Mouse (Mus musculus) skeletal muscle tissue, adult 2 months (tissue): ENCODE measurements around the gene Kif3c.

Experiments
- DNase-seq: peaks from one replicate; pipeline ENCODE4 v3.0.0-alpha.2; 2012; ENCODE audit warnings: low read depth, low spot score

The Kif3c gene

DNA sequence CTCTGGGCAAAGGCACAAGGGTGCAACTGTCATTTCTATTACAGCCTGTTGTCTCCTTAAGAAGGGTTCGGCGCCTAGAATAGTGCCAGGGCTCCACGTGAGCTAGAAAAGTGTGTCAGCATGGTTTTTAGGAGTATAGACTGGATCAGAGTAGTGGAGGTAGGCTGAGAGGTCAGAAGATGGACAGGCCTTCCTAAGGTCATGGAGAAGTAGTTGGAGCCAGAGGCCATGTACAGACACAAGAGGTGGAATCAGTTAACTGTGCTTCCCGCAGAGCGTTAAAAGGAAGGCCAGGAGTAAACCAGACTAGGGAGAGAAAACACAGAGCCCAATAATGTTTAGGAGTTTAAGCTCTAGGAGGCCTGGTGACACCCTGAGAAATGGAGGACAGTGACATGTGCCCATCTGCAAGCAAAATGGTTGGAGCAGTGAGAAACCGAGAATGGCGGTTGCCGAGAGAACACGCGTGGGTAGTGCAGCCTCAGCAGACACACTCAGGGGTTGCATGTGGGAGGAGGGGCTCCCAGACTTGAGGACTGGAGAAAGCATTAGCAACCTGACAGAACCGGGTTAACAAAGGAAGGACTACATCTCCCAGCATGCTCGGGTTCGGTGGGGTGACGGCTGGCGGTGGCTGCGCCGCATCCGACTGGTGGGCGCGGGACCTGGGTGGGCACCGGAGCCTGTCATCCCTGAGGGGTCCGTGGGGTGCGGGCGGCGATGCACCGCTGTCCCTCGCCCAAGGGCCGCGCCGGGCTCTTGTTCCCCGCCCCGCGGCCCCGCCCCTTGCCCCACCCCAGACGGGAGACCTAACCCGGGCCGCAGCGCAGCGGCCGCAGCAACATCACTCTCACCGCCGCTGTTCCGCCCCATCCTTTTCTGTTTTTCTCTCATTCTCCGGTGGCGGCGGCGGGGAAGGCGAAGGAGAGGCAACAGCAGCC, at the start of gene Kif3c:
Gene Kif3c (plus strand): TSS at position 625 of the 941 bp plus-strand sequence.
- DNase-seq = no peak

DNA sequence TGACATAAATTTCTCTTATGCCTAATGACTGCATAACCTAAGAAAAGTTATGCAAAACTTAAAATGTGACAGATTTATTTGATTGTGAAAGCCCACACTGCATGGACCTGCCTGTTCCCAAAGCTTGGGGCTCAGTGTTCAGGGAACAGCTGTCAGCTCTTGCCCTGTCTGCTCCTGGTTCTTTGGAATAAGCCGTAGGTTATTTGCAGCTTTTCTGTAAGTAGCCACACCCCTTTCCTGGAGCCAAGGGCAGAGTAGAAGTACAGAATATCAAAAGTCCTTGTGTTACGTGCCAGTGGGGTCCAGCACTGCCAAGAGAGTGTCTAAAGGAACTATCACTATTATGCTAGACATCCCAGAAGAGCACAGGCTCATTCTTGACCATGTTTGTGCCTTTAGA, 48.8 kb upstream of the Kif3c start:
- peak; percentile 89 for DNase-seq

DNA sequence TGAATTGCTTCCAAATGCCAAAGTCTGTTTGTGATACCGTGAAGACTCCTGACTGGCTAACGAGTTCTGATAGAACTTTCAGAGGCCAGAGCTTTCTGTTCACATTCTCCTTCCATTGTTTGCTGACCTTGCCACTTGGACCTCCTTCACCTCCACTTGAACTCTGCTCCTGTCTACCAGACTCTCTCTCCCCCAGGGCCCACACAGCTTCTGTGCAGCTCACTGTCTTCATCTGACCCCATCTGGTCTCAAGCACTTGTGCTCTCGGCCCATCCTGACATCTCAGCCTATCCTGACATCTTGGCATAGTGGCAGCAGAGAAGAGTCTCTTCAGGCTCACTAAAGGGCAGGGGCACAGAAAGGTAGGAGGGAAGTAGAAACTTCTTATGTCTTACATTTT, 48.0 kb upstream of the Kif3c start:
- DNase-seq = no peak

DNA sequence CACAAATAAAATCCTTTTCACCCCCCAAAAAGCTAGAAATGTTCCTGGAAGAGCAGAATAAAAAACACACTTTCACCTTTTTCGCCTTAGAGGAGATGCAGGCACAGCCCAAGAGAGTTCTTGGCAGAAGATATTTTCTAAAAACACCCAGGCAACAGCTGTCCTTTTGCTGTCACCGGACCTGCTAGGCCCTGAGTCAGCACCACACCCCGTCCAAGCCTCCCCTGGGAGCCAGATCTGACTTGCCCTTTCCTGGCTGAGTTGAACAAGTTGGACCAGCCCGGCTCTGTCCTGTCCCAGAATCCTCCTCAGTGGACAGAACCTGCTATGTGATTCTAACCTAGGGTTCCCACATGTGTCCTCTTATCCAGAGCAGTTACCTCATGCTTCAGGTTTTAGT, 45.6 kb upstream of the Kif3c start:
- peak; percentile 95 for DNase-seq

DNA sequence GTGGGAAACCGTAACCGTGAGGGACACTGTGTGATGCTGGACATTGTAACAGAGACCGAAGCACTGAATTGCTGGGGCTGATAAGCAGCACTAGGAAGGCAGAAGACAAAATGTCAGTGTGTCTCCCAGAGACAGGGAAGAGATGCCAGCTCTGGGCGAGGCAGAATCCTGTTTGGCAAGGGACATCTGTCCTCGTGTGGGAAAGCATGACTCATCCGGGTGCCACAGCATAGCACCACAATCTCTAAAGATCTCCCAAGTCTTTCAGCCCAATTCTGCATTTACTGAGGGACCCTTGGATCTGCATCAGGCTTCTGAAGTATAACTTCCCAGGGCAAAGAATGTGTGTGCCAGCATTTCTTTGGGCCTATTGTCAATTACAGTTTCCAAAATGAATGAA, 41.7 kb upstream of the Kif3c start:
- peak; percentile 56 for DNase-seq

DNA sequence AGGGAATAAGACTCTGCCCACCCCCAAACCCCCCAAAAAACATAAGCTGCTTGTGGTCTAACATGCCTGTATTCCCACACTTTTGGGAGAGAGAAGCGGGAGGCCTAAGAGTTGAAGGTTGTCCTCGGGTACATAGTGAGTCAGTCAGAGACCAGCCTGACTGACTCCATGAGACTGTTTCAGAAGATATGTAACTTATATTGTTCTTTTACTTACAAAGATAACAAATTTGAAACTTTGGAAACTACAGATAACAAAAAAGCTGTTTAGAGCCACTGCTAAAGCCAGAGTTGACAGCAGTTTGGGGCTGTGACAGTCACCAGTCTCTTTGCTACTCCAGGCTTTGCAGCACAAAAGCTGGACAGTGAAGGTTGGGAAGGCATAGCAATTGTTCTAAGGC, 39.7 kb upstream of the Kif3c start:
- DNase-seq = no peak

DNA sequence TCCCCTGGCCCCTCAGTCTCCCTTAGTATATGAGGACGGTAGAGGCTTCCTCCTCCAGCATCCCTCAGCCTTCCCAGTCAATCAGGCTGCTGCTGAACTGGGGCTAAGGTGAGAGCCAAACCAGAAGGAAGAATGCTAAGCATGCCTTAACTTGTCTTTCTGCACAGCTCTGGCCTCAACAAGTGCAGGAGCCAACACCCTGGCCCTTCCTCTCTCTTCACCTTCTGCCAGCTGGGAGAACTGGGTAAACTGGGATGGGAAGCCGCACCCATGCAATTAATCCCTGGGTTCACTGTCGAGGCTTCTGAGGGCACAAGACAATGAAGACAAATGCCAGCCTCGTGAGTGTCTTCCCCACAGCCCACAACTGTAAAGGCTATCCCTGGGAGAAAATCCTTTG, 35.3 kb upstream of the Kif3c start:
- no peak for DNase-seq

DNA sequence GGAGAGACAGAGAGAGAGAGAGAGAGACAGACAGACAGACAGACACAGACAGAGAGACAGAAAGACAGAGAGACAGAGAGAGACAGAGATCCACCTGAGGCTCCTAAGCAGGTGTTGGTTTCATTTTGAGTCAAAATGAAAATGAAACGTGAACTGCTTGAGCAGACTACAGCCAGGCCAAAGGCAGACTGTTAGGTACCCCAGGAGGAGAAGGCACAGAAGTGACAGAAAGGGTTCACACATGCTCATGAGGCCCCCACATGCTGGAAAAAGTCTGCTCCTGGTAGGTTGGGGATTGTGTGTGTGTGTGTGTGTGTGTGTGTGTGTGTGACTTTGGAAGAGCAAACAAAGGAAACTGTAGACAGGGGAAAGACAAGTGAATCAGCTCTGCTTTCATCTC, 26.0 kb upstream of the Kif3c start:
- DNase-seq = no peak

DNA sequence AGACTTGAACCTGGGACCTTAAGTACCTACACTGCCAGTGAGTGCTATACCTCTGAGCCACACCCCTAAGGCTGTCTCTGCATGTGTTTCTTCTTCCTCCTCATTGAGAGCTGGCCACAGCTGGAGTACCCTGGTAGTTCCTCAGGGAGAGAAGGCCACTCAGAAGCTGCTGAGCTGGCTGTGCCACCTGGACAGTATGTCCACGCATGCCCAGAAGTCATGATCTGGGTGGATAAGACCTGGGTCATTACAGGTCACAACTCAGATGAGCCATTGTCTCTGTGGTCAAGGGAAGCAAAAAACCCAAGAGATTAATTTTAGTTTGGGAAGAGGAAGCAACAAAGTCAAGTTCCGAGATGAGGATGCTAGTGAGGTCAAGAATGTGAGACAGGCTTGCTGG, 20.8 kb upstream of the Kif3c start:
- DNase-seq = no peak

DNA sequence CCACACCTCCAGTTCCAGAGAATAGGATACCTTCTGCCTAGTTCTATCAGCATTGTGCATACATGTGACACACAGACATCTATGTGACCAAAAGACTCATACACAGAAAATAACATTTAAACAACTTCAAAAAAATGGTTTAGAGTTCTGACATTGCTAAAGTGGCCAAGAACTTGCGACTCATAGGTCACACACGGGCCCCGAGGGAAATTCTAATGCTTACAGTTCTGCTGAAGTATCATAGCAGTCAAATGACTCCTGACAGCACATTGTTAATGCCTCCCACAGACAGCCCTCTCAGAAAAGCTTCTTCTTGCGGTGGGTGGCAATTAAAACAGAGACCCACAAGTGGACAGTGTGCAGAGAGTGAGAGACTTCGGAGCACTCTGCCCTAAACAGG, 19.9 kb upstream of the Kif3c start:
- DNase-seq = no peak

DNA sequence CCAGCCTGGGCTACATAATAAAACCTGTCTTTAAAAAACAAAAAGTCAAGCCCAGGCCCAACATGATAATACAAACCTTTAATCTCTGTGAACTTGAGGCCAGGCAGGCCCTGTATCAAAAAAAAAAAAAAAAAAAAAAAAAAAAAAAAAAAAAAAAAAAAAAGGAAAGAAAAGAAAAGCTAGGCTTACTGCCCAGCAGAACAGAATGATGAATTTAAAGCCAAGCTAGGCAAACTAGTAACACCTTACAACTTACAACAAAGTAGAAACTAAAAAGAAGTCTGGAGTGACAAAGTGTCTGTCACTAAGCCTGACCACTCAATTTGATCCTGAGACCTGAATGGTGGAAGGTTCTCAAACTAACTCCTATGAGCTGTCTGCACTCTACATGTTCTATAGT, 17.2 kb upstream of the Kif3c start:
- no peak for DNase-seq

DNA sequence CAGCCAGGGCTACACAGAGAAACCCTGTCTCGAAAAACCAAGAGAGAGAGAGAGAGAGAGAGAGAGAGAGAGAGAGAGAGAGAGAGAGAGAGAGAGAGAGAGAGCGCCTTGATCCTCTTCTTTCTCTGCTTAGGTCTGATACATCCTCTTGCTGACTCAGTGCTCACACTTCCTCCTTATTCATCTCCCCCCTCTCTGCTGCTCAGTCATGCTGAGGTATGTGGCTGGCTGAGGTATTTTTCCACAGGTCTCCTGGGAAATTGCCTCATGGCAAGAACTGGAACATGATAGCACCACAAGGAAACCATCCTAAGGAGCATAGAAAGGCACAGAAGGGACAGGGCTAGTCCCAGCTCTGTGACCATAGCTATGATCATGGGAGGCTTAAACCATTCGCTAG, 15.5 kb upstream of the Kif3c start:
- DNase-seq = peak; percentile 54

DNA sequence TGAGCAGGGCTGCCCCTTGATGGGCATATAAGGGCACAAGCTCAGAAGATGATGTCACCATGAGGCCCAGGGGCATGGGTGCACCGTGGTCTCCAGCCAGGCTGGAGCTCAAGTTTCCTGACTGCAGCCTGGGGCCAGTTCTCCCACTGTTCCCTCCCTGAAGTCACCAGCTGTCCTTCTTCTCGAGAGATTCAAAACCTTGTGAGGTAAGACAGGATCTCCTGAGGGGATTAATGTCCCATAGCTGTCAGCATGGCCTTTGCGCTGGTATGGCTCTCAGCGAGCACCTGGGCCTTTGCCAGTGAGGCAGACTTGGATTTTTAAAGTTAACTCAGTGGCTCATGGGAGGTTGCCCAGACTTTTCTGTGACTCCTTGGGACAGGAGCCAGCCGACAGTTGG, 14.8 kb upstream of the Kif3c start:
- peak; percentile 94 for DNase-seq

DNA sequence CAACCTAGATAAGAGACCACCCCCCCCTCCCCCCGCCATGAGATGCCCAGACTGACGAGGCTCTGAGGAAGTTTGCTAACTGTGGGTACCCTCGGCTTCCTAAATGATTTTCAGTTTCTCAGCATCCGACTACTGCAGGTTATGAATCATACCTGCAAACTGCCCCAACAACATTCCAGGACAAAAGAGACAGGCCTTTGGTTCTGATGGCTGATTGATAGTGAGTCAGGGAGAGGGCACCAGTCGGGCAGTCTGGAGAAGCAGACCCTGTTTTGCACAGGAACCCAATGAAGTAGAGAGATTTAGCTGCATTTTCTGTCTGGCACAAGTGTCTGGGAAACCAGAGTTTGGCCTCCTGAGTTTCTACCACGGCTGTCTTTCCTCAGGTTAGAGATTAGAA, 12.7 kb upstream of the Kif3c start:
- DNase-seq = no peak

DNA sequence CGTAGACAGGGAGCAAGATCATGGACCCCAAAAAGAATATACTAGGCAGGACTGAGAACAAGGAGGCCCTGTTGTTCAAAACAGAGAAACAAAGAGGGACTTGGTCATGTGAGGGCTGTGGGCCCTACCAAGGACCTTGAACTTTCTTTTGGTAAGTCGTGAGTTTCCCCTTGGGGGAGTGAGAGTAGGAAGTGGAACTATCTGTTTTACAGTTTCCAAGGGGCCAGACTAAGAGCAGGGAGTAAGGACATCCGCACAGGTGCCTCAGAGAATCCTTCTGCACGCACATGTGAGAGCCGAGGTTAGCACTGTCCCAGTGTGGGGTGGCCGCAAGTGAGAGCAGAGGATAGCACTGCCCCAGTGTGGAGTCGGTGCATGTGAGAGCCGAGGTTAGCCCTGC, 9.9 kb upstream of the Kif3c start:
- no peak for DNase-seq

DNA sequence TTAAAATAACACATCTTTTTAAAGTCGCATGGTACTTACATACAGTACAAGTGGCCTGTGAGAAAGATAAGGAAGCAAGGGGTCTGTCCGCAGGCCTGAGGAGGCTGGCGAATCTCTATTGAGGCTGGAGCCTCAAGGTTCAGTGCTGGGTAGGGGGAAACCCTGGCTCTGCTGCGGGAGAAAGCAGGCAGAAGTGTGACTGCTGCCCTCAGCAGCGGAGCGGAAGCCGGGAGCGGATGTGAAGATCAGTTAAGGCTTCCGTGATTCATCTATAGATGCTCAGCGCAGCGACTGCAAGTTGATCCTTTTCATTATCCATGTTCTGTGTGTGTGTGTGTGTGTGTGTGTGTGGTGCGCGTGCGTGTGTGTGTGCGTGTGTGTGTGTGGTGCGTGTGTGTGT, 8.1 kb upstream of the Kif3c start:
- DNase-seq = no peak

DNA sequence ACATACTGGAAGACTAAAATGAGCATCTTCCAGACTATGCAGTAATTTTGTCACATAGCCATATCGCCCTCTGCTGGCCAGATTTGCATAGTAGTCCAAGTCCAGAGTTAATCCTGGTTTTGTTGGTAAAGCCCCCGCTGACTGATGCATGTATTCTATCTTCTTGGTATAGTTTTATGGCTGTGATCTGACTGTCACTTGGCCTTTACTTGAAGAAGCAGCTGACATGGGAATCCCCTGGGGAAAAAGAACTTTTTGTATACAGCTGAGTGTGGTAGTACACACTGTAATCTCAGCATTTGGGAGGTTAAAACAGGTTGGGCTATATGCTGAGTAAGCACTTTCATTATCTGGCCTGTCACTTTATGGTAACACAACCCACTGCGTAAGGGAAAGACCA, 5.6 kb upstream of the Kif3c start:
- peak; percentile 52 for DNase-seq

DNA sequence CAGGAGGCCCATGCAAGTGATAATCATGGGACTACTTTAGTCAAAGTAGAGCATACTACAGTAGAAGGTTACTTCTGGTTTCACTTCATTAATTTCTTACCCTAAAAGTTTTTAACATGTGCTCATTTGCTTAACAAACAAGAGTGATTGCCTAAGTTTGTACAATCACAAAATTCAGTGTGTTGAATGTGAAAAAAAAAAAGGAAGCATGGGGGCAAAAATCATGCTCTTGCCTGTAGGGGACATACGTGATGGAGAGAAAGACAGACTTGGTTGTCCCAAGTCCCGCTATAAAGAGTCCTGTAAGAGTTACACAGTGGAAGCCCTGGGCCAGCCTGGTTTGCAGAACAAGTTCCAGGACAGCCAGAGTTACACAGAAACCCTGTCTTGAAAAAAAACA, 4.9 kb upstream of the Kif3c start:
- DNase-seq = no peak

DNA sequence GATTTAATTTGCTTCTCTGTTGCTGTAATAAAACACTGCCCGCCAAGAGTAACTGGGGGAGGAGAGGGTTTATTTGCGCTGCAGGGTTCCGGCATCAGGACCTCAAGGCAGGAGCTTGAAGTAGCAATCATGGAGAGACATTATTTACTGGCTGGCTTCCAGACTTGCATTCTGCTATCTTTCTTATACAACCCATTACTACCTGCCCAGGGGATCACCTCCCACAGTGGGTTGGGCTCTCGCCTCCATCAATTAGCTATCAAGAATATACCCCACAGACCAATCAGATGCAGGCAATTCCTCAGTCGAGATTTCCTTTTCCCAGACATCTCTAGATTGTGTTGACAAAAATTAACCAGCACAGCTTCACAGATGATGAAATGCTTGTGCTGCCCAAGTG, 856 bp upstream of the Kif3c start:
- DNase-seq = no peak

DNA sequence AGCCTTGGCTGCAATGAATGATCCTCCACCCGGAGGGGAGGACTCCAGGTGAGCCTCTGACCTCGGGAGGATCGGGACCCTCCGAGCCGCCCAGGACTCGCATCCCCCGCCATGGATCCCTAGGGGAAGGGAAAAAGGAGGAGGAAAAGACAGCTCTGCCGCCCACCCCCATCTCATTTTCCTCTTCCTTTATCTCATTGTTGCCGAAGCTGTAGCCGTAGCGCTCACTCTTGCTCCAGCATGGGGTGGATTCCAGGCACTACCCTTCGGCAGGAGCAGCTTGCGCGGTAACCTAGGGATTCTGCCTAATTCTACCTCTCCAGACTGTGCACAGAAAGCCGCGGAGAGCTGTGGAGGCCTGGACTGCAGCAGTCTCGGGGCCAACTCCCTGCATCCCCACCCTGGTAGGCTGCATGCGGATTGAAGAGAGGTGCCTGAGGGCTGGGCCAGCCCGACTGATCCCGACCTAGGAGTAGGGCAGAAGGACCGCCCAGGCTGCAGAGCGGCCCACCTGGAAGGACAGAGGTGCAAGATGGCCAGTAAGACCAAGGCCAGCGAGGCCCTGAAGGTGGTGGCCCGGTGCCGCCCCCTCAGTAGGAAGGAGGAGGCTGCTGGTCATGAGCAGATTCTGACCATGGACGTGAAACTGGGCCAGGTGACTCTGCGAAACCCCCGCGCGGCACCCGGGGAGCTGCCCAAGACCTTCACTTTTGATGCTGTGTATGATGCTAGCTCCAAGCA, 687 bp downstream of the Kif3c start:
- DNase-seq = no peak

DNA sequence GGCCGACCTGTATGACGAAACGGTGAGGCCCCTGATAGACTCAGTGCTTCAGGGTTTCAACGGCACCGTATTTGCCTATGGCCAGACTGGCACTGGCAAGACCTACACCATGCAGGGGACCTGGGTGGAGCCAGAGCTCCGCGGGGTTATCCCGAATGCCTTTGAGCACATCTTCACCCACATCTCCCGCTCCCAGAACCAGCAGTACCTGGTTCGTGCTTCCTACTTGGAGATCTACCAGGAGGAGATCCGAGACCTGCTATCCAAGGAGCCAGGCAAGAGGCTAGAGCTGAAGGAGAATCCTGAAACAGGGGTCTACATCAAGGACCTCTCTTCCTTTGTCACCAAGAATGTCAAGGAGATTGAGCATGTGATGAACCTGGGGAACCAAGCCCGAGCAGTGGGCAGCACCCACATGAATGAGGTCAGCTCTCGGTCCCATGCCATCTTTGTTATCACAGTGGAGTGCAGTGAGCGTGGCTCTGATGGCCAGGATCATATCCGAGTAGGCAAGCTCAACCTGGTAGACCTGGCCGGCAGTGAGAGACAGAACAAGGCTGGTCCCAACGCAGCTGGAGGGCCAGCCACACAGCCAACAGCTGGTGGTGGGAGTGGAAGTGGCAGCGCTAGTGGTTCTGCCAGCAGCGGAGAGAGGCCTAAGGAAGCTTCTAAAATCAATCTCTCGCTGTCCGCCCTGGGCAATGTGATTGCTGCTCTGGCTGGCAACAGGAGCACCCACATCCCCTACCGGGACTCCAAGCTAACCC, 1.4 kb downstream of the Kif3c start:
- no peak for DNase-seq

DNA sequence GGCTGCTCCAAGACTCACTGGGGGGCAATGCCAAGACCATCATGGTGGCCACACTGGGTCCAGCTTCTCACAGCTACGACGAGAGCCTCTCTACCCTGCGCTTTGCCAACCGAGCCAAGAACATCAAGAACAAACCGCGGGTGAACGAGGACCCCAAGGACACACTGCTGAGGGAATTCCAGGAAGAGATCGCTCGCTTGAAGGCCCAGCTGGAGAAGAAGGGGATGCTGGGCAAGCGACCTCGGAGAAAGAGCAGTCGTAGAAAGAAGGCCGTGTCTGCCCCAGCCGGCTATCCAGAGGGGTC, 2.0 kb downstream of the Kif3c start:
- DNase-seq = no peak

DNA sequence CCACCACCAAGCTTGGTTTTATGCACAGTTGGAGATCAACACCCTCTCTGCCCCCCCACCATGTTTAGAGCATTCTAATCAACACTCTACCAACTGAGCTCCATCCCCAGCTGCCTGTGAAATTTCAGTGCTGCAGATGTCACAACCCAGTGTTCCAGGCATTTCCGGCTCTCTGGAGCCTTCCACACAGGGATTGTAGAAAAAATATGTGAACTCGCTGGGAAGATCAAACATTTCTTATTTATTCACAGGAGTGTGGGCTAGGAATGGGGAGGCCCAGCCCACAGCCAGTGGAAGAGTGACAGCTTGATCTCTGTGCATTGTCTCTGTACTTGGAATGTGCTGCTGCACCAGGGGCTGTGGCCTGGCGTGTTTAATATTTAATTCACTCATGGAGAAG, 3.8 kb downstream of the Kif3c start:
- no peak for DNase-seq
